Mouse (Mus musculus) heart, adult 2 months (tissue): Measurements from ENCODE around the gene Clybl. TPM values are rescaled to one million over a fixed set of nuclear protein-coding genes. Genes with fewer than 3 reads are reported as not detected.

ENCODE experiments used
- DNase-seq, 2 experiments: peaks; one replicate each; pipeline ENCODE4 v3.0.0; 2021
- H3K27ac ChIP-seq: fragments of 200-600 bp; 2 replicates; pipeline ENCODE4 v1.8.1; 2022
- H3K27me3 ChIP-seq: fragments of 200-500 bp; 2 replicates; pipeline ENCODE4 v1.6.1; 2012; ENCODE audit warnings: mild to moderate bottlenecking, low read length, inconsistent platforms, mixed read lengths; ENCODE audit not compliant: control insufficient read depth, insufficient read depth
- H3K36me3 ChIP-seq: fragments of 200-500 bp; 2 replicates; pipeline ENCODE4 v1.6.1; 2012; ENCODE audit warnings: low read length, inconsistent platforms; ENCODE audit not compliant: control insufficient read depth, insufficient read depth
- H3K4me1 ChIP-seq: fragments of 200-500 bp; 2 replicates; pipeline ENCODE4 v1.6.1; 2011; ENCODE audit warnings: low read length; ENCODE audit not compliant: control insufficient read depth, insufficient read depth
- H3K4me3 ChIP-seq: fragments of 200-600 bp; 2 replicates; pipeline ENCODE4 v1.8.1; 2022
- H3K79me2 ChIP-seq: fragments of 200-500 bp; replicated peaks from 2 replicates; pipeline ENCODE4 v1.6.1; 2012; ENCODE audit warnings: mild to moderate bottlenecking, inconsistent platforms, low read length, moderate library complexity, mixed read lengths; ENCODE audit not compliant: control insufficient read depth, insufficient read depth
- H3K9ac ChIP-seq: fragments of 200-500 bp; 2 replicates; pipeline ENCODE4 v1.6.1; 2012; ENCODE audit warnings: low read depth, mild to moderate bottlenecking, control low read depth, inconsistent platforms, low read length, mixed read lengths
- CTCF ChIP-seq: fragments of 200-600 bp; IDR thresholded peaks from 2 replicates; pipeline ENCODE4 v1.8.1; 2022; ENCODE audit warnings: antibody characterized with exemption, mild to moderate bottlenecking, moderate library complexity
- EP300 ChIP-seq: fragments of 200-500 bp; IDR thresholded peaks from 2 replicates; pipeline ENCODE4 v1.6.1; 2011; ENCODE audit warnings: low read depth, low read length, control low read depth; ENCODE audit not compliant: insufficient read depth
- POLR2A ChIP-seq: fragments of 200-500 bp; IDR thresholded peaks from 2 replicates; pipeline ENCODE4 v1.6.1; 2011; ENCODE audit warnings: mild to moderate bottlenecking, low read depth, low read length, control low read depth; ENCODE audit not compliant: insufficient read depth
- WGBS: fragments of 180-500 bp; shearing (Covaris S2); methylation state at CpG from one replicate; pipeline ENCODE4 v1.1.7; 2018; 5-methylcytosine and 5-hydroxymethylcytosine counted together
- intact Hi-C: fragments of 180-260 bp; cut with DNase I; formaldehyde crosslinking; loops from one replicate; pipeline ENCODE4 v1.15.1; 2025
- polyA plus RNA-seq: library from polyadenylated mRNA; depleted of rRNA; stranded (reverse); fragments of >200 nt; gene quantifications from 2 replicates; pipeline ENCODE4 v1.2.3, GENCODE M21; 2012
- total RNA-seq, 2 experiments: library from RNA; stranded (reverse); gene quantifications; 2 replicates each; pipeline ENCODE4 v1.2.3; 2021

Gene Clybl
- total and polyA plus RNA-seq, 3 experiments: 50.3 to 131 (median 115) TPM

DNA sequence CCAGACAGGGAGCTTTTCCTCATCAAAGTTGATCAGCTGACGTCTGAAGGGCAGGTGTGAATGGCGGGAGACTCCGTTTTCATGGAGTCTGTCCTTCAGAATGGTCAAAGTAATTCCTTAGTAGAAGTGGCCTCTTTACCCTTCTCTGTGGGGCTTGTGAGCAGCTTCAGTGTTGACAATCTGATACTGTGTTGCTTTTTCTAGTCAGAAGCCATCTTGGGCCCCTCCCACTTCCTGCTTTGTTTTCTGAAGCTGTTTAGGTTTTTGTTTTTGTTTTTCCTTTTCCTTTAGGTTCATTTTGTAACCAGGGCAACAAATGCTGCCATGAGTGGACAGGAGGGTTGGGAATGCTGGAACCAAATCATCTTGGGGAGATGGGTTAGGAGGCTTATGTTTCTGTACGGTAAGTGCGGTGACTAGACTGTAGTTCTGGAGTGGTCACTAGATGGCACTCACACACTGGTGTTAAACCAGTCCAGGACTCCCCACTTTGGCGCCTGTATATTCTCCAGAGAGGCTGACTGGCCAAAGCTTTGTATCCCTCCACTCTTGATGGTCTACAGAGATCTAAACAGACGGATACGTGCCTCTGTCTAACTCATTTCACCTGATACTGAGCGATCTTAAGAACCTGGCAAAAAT lies 42.1 kb downstream of the Clybl start:
- H3K9ac ChIP-seq: no peak overlapping the region
- no peaks in the 10 kb centered on the region for H3K27me3 ChIP-seq
- DNase-seq: peak; percentile 72
- H3K4me3 ChIP-seq: peak overlapping the region; percentile 29; the same call in 1 of the 2 replicates
- TF ChIP-seq CTCF (peak; percentile 93), EP300 (peak; percentile 71; the same call in 1 of the 2 replicates), POLR2A (no peak)
- no peaks in the 10 kb centered on the region for H3K36me3 ChIP-seq
- H3K27ac ChIP-seq: no peak overlapping the region
- H3K79me2 ChIP-seq: no peaks in the 10 kb centered on the region
- intact Hi-C loops: loop anchor here (1.0 to 5.0 kb wide), 3 partner anchors 415 to 1089 kb away; no protein-coding TSS in a partner anchor
- WGBS: 21% methylated on average over 9 of the region's 9 CpGs
- no peaks in the 10 kb centered on the region for H3K4me1 ChIP-seq

- 53% methylated on average over 6 of the region's 6 CpGs for WGBS
- TF ChIP-seq POLR2A (no peak), EP300 (no peak), CTCF (no peak)
- intact Hi-C loops: loop anchor here (2.0 to 5.0 kb wide), 2 partner anchors 415 to 1088 kb away; no protein-coding TSS in a partner anchor
These were observed 42.6 kb downstream of the Clybl start for GRCm38 (mm10) chr14:122224103-122224494.

GRCm38 (mm10) chr14:122224501-122224928 lies 43.0 kb downstream of the Clybl start:
- WGBS: 72% methylated on average over 8 of the region's 8 CpGs
- no peak overlapping the region for H3K9ac ChIP-seq
- intact Hi-C loops: loop anchor here (2.0 to 5.0 kb wide), 2 partner anchors 414 to 1088 kb away; no protein-coding TSS in a partner anchor

More at GRCm38 (mm10) chr14:122224103-122224494, 42.6 kb downstream of the Clybl start:
- no peak for DNase-seq
- no peak overlapping the region for H3K9ac ChIP-seq
- H3K79me2 ChIP-seq: no peaks in the 10 kb centered on the region
- no peaks in the 10 kb centered on the region for H3K4me1 ChIP-seq
- H3K4me3 ChIP-seq: no peak overlapping the region
- H3K27ac ChIP-seq: no peak overlapping the region
- no peaks in the 10 kb centered on the region for H3K36me3 ChIP-seq
- H3K27me3 ChIP-seq: no peaks in the 10 kb centered on the region

DNA sequence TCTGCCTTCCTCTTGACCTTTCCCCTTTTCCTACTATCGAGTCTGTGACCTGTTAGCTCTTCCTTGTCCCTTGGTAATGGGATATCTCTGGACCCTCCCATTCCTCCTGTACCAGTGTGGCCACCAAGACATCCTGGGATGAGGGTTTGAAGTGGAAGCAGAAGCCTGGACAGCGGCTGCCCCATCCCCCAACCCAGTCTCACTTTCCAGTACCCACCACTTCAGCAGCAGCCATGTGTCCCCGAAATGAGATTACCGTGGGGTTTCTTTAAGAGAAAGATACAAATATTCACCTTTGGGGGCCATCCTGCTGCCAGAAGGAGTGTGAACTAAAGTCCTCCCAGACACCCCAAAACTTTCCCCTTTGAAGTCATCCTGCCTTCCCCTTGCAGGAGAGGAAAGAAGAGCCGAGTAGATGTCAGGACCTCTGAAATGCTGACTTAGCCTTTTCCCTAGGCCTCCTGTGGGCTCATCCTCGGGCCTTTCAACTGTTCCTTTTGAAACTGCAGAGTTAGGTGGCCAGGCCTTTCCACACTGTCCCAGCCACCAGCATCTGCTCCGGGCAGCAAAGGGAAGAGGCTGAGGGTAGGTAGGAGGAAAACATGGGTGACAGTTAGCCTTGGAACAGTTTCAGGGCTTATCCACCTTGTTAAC lies 44.1 kb downstream of the Clybl start:
- no peaks in the 10 kb centered on the region for H3K4me1 ChIP-seq
- H3K79me2 ChIP-seq: no peaks in the 10 kb centered on the region
- no peak overlapping the region for H3K27ac ChIP-seq
- intact Hi-C loops: loop anchor here (2.0 kb wide), 1 partner anchor 413 kb away; no protein-coding TSS in a partner anchor
- H3K4me3 ChIP-seq: no peak overlapping the region
- TF ChIP-seq POLR2A (no peak), CTCF (no peak), EP300 (no peak)
- no peak for DNase-seq
- no peaks in the 10 kb centered on the region for H3K27me3 ChIP-seq
- WGBS: 63% methylated on average over 7 of the region's 7 CpGs
- H3K9ac ChIP-seq: no peak overlapping the region
- H3K36me3 ChIP-seq: no peaks in the 10 kb centered on the region

More at GRCm38 (mm10) chr14:122224501-122224928, 43.0 kb downstream of the Clybl start:
- no peaks in the 10 kb centered on the region for H3K4me1 ChIP-seq
- no peak overlapping the region for H3K27ac ChIP-seq
- no peak for DNase-seq
- TF ChIP-seq POLR2A: no peak
- TF ChIP-seq CTCF: no peak
- no peak for TF ChIP-seq EP300
- H3K27me3 ChIP-seq: no peaks in the 10 kb centered on the region
- no peaks in the 10 kb centered on the region for H3K36me3 ChIP-seq
- no peaks in the 10 kb centered on the region for H3K79me2 ChIP-seq
- H3K4me3 ChIP-seq: no peak overlapping the region

DNA sequence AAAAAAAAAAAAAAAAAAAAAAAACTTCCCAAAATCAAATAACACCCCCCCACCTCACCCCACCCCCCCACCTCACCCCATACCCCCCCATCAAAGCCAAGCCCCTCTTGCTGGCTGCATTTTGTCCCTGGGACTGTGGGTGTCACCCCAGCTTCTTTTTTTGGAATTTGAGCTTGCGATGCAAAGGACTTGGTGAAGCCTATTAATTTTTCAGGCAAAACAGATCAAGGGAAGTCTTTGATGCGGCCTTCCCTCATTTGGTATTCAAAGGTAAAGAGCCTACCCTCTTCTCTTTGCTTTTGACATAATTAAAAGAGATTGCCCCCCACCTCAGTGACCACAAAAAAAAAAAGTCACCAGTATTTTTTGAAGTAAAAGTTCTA lies 44.6 kb downstream of the Clybl start:
- WGBS: 98% methylated on average over 2 of the region's 2 CpGs
- no peak overlapping the region for H3K27ac ChIP-seq
- H3K4me1 ChIP-seq: no peaks in the 10 kb centered on the region
- no peaks in the 10 kb centered on the region for H3K79me2 ChIP-seq
- intact Hi-C loops: no loop called here
- no peak for DNase-seq
- TF ChIP-seq EP300 (no peak), POLR2A (no peak), CTCF (no peak)
- no peak overlapping the region for H3K4me3 ChIP-seq
- no peaks in the 10 kb centered on the region for H3K36me3 ChIP-seq
- no peak overlapping the region for H3K9ac ChIP-seq
- H3K27me3 ChIP-seq: no peaks in the 10 kb centered on the region

GRCm38 (mm10) chr14:122226666-122227453 lies 45.4 kb downstream of the Clybl start:
- TF ChIP-seq POLR2A (no peak), EP300 (no peak)
- H3K27ac ChIP-seq: no peak overlapping the region
- H3K79me2 ChIP-seq: no peaks in the 10 kb centered on the region
- WGBS: 86% methylated on average over 22 of the region's 22 CpGs
- intact Hi-C loops: no loop called here
- no peaks in the 10 kb centered on the region for H3K4me1 ChIP-seq
- no peaks in the 10 kb centered on the region for H3K36me3 ChIP-seq
- no peak overlapping the region for H3K9ac ChIP-seq
- H3K4me3 ChIP-seq: no peak overlapping the region
- H3K27me3 ChIP-seq: no peaks in the 10 kb centered on the region
- no peak for DNase-seq
